Mouse (Mus musculus) cortical plate, adult 2 months (tissue): Measurements from ENCODE around the gene Gm12117. TPM values are rescaled to one million over a fixed set of nuclear protein-coding genes. Genes with fewer than 3 reads are reported as not detected.

Experiments used
- H3K27ac ChIP-seq: fragments of 200-500 bp; 2 replicates; pipeline ENCODE4 v1.5.1; 2012; ENCODE audit warnings: low read length, control low read depth, inconsistent platforms; ENCODE audit not compliant: insufficient read depth
- H3K4me1 ChIP-seq: fragments of 200-500 bp; 2 replicates; pipeline ENCODE4 v1.6.1; 2011; ENCODE audit warnings: low read length; ENCODE audit not compliant: control insufficient read depth, insufficient read depth
- H3K4me3 ChIP-seq: fragments of 200-500 bp; 2 replicates; pipeline ENCODE4 v1.5.1; 2011; ENCODE audit warnings: mild to moderate bottlenecking, low read length, control low read depth; ENCODE audit not compliant: insufficient read depth
- CTCF ChIP-seq: fragments of 200-500 bp; IDR thresholded peaks from 2 replicates; pipeline ENCODE4 v1.5.1; 2011; ENCODE audit warnings: mild to moderate bottlenecking, control low read depth, low read length; ENCODE audit not compliant: insufficient read depth; ENCODE audit errors: extremely low read depth
- POLR2A ChIP-seq: fragments of 200-500 bp; IDR thresholded peaks from 2 replicates; pipeline ENCODE4 v1.6.1; 2011; ENCODE audit warnings: mild to moderate bottlenecking, low read length, control low read depth; ENCODE audit not compliant: insufficient read depth; ENCODE audit errors: extremely low read depth
- polyA plus RNA-seq: library from polyadenylated mRNA; depleted of rRNA; stranded (reverse); fragments of >200 nt; gene quantifications from 2 replicates; pipeline ENCODE4 v1.2.3, GENCODE M21; 2012; rRNA removed

Gm12117 gene
- polyA plus RNA-seq = 0.52 TPM in 1 of 2 replicates, not detected in the other

- H3K4me3 ChIP-seq = no peak within 1 kb of the TSS
- H3K27ac ChIP-seq = no peak within 1 kb of the TSS
- TF ChIP-seq CTCF (no peak), POLR2A (no peak)
- H3K4me1 ChIP-seq = no peaks in the 10 kb centered on the region
Measured at GRCm38 (mm10) chr11:33276637-33277036, at the start of gene Gm12117. Gm12117 (minus strand) TSS chr11:33276737.

- no peak for TF ChIP-seq POLR2A
- no peak overlapping the region for H3K27ac ChIP-seq
- no peaks in the 10 kb centered on the region for H3K4me1 ChIP-seq
- H3K4me3 ChIP-seq = no peak overlapping the region
Measured at GRCm38 (mm10) chr11:33319006-33319611, 42.6 kb upstream of the Gm12117 start.

- H3K27ac ChIP-seq = no peak overlapping the region
- H3K4me1 ChIP-seq = no peaks in the 10 kb centered on the region
- no peak overlapping the region for H3K4me3 ChIP-seq
- TF ChIP-seq POLR2A = no peak
- no peak for TF ChIP-seq CTCF
Measured at GRCm38 (mm10) chr11:33309566-33309965, 33.0 kb upstream of the Gm12117 start.

GRCm38 (mm10) chr11:33300859-33301258, 24.3 kb upstream of the Gm12117 start:
- H3K4me1 ChIP-seq = no peaks in the 10 kb centered on the region
- no peak overlapping the region for H3K4me3 ChIP-seq
- TF ChIP-seq POLR2A (no peak), CTCF (no peak)
- no peak overlapping the region for H3K27ac ChIP-seq

- Histone ChIP-seq H3K27ac (no peak overlapping the region), H3K4me1 (no peaks in the 10 kb centered on the region), H3K4me3 (no peak overlapping the region)
- no peak for TF ChIP-seq POLR2A
- TF ChIP-seq CTCF = no peak
Measured at GRCm38 (mm10) chr11:33299371-33299770, 22.8 kb upstream of the Gm12117 start.

- no peaks in the 10 kb centered on the region for H3K4me1 ChIP-seq
- TF ChIP-seq CTCF = no peak
- TF ChIP-seq POLR2A = no peak
- H3K27ac ChIP-seq = no peak overlapping the region
- H3K4me3 ChIP-seq = no peak overlapping the region
Measured at GRCm38 (mm10) chr11:33297121-33297520, 20.6 kb upstream of the Gm12117 start.

- Histone ChIP-seq H3K4me1 (no peaks in the 10 kb centered on the region), H3K27ac (no peak overlapping the region), H3K4me3 (no peak overlapping the region)
- TF ChIP-seq CTCF (no peak), POLR2A (no peak)
Measured at GRCm38 (mm10) chr11:33295422-33295821, 18.9 kb upstream of the Gm12117 start.

GRCm38 (mm10) chr11:33294063-33294462, 17.5 kb upstream of the Gm12117 start:
- TF ChIP-seq CTCF = no peak
- no peak for TF ChIP-seq POLR2A

GRCm38 (mm10) chr11:33278571-33278970, 2.0 kb upstream of the Gm12117 start:
- H3K4me3 ChIP-seq = no peak overlapping the region
- no peaks in the 10 kb centered on the region for H3K4me1 ChIP-seq
- TF ChIP-seq CTCF (no peak), POLR2A (no peak)
- no peak overlapping the region for H3K27ac ChIP-seq

More at GRCm38 (mm10) chr11:33294063-33294462, 17.5 kb upstream of the Gm12117 start:
- H3K27ac ChIP-seq = no peak overlapping the region
- no peaks in the 10 kb centered on the region for H3K4me1 ChIP-seq
- no peak overlapping the region for H3K4me3 ChIP-seq

- Histone ChIP-seq H3K4me1 (no peaks in the 10 kb centered on the region), H3K4me3 (no peak overlapping the region), H3K27ac (no peak overlapping the region)
- TF ChIP-seq CTCF = no peak
- no peak for TF ChIP-seq POLR2A
Measured at GRCm38 (mm10) chr11:33274816-33275215, 1.7 kb downstream of the Gm12117 start.
